Mouse (Mus musculus): ENCODE results near the gene Dek. TPM values are rescaled to one million over a fixed set of nuclear protein-coding genes. Genes with fewer than 3 reads are reported as not detected.

Gene Dek
- polyA plus RNA-seq, 1 experiment from 2014 or later = 254 TPM

GRCm38 (mm10) chr13:47104856-47105541 lies 1.0 kb downstream of the Dek start:
- under 1% methylated on average over 25 of the region's 25 CpGs for WGBS
- H3K4me3 ChIP-seq = peak overlapping the region; percentile 90
- peak overlapping the region; percentile 96 for H3K9ac ChIP-seq

DNA sequence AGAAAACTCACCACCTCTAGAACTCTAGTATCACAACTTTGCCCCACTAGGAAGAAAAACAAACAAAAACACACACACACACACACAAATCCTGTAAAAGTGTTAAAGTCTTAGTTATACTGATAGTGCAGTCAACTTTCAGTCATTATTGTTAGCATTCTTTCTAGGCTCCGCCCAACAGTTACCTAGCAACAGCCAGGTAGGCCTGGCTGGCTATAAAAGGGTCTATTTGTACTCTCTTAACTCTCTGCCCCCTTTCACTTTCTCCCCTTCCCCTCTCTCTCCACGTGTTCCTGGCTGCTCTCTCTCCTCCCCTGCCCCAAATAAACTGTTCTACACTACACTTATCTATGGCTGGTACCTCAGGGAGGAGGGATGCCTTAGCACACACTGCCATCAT lies 1.9 kb downstream of the Dek start:
- Histone ChIP-seq H3K36me3 (peaks cover 10% of the 10 kb centered on the region), H3K4me1 (peaks cover 20% of the 10 kb centered on the region), H3K4me2 (replicated peaks) (peak overlapping the region; percentile 80), H3K9me3 (replicated peaks) (no peaks in the 10 kb centered on the region), H3K4me3 (peak overlapping the region; percentile 90), H3K27me3 (0 out of 2 replicates have a peak, but pooled peaks cover 5% of the 10 kb centered on the region), H3K9ac (peak overlapping the region; percentile 28; the same call in 1 of the 2 replicates), H3K27ac (no peak overlapping the region)
- WGBS = 18% methylated on average over 2 of the region's 2 CpGs
- ATAC-seq (ENCODE audit: low FRiP score) = no peak

More at GRCm38 (mm10) chr13:47104856-47105541, 1.0 kb downstream of the Dek start:
- peaks cover 20% of the 10 kb centered on the region for H3K4me1 ChIP-seq
- H3K36me3 ChIP-seq = peaks cover 7% of the 10 kb centered on the region; the same call in 1 of the 2 replicates
- H3K9me3 ChIP-seq (replicated peaks) = no peaks in the 10 kb centered on the region
- H3K27me3 ChIP-seq = 0 out of 2 replicates have a peak, but pooled peaks cover 5% of the 10 kb centered on the region
- H3K4me2 ChIP-seq (replicated peaks) = peak overlapping the region; percentile 80
- ATAC-seq (ENCODE audit: low FRiP score) = no peak
- peak overlapping the region; percentile 100 for H3K27ac ChIP-seq

DNA sequence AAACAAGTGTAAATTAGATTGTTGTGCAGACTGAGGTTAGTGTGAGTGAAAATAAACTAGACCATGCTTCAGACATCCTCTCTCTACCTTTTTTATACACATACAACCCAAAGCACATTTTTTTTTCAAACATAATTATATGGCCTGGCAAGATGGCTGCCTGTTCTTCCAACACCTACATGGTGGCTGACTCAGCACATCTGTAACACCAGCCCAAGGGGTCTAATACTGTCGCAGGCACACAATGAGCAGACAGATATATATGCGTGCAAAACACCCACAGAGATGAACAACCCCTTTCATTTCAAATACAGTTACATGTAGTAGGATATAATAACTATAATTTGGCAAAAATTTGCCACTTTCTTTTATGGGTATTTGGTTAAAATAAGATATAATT lies 5.4 kb downstream of the Dek start:
- Histone ChIP-seq H3K9me3 (replicated peaks) (no peaks in the 10 kb centered on the region), H3K4me3 (no peak overlapping the region), H3K4me1 (peaks cover 16% of the 10 kb centered on the region), H3K27me3 (no peaks in the 10 kb centered on the region), H3K9ac (no peak overlapping the region), H3K4me2 (replicated peaks) (no peak overlapping the region), H3K27ac (no peak overlapping the region), H3K36me3 (peaks cover 29% of the 10 kb centered on the region)
- ATAC-seq (ENCODE audit: low FRiP score) = no peak
- 85% methylated on average over 2 of the region's 2 CpGs for WGBS

DNA sequence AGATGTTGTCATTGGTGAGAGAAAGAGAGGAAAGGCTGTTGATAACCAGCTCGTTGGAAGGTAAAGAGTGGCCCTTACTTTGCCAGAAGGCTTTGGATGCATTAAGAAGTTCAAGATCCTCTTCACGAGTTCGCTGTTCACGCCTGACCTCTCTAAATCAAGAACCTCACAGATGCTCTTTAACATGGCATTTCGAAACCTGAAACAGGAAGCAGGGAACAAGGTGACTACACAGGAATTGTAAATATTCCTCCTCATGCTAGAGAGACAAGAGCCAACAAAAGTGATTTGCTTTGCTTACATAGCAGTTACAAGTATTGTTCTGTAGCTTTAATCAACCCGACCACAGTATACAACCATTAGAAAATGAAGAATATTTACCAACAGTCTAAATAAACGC lies 6.7 kb downstream of the Dek start:
- Histone ChIP-seq H3K4me3 (no peak overlapping the region), H3K36me3 (peaks cover 31% of the 10 kb centered on the region), H3K4me1 (peaks cover 14% of the 10 kb centered on the region), H3K9ac (no peak overlapping the region), H3K27me3 (no peaks in the 10 kb centered on the region), H3K4me2 (replicated peaks) (no peak overlapping the region), H3K9me3 (replicated peaks) (no peaks in the 10 kb centered on the region), H3K27ac (no peak overlapping the region)
- no peak for ATAC-seq (ENCODE audit: low FRiP score)
- WGBS = 88% methylated on average over 7 of the region's 7 CpGs

DNA sequence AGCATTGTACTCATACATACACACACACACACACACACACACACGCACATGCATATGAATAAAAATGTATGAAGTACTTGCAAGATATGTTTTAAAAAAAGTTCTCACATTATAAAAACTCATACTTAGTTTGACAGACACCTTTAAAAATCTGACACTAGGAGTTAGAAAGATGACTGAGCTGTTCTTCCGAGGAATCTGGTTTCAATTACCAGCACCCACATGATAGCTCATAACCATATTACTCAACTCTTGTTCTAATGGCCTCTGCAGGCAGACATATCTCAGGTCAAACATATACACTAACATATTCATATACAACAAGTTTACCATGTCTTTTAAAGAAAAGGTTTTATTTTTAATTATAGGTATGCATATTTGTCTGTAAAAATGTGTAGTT lies 9.4 kb downstream of the Dek start:
- WGBS = 93% methylated on average over 2 of the region's 2 CpGs
- no peak overlapping the region for H3K4me3 ChIP-seq
- no peaks in the 10 kb centered on the region for H3K9me3 ChIP-seq (replicated peaks)
- H3K4me2 ChIP-seq (replicated peaks) = no peak overlapping the region
- no peak for ATAC-seq (ENCODE audit: low FRiP score)
- no peaks in the 10 kb centered on the region for H3K27me3 ChIP-seq
- H3K27ac ChIP-seq = no peak overlapping the region
- H3K9ac ChIP-seq = no peak overlapping the region
- no peaks in the 10 kb centered on the region for H3K4me1 ChIP-seq
- peaks cover 33% of the 10 kb centered on the region for H3K36me3 ChIP-seq

- no peaks in the 10 kb centered on the region for H3K9me3 ChIP-seq (replicated peaks)
- no peaks in the 10 kb centered on the region for H3K27me3 ChIP-seq
- peaks cover 31% of the 10 kb centered on the region; the same call in 1 of the 2 replicates for H3K36me3 ChIP-seq
- no peaks in the 10 kb centered on the region for H3K4me1 ChIP-seq
- no peak overlapping the region for H3K4me3 ChIP-seq
- H3K9ac ChIP-seq = no peak overlapping the region
- H3K4me2 ChIP-seq (replicated peaks) = no peak overlapping the region
- no peak overlapping the region for H3K27ac ChIP-seq
- ATAC-seq (ENCODE audit: low FRiP score) = no peak
- 82% methylated on average over 2 of the region's 2 CpGs for WGBS
Observed at GRCm38 (mm10) chr13:47093791-47094190, 12.2 kb downstream of the Dek start.

DNA sequence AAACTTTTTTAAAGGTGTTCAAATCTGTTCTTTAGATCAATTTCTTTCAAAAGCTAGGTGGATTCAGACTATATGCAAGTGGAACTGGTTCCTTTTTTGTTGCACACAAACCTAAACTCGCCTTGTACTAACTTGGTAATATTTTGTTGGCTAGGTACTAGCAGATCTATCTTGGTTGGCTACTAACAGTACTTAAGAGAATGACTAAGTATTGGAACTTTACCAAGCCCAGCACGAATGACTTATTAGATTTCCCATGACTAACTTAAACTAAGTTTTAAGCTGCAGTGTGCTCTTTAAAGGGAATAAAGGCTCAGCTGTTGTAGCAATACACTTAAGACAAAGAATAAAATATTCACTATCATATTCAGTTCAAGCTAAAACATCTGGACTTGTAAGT lies 16.7 kb downstream of the Dek start:
- Histone ChIP-seq H3K27ac (no peak overlapping the region), H3K36me3 (peaks cover 28% of the 10 kb centered on the region), H3K9ac (no peak overlapping the region), H3K4me1 (no peaks in the 10 kb centered on the region), H3K4me3 (no peak overlapping the region), H3K4me2 (replicated peaks) (no peak overlapping the region), H3K27me3 (no peaks in the 10 kb centered on the region), H3K9me3 (replicated peaks) (no peaks in the 10 kb centered on the region)
- ATAC-seq (ENCODE audit: low FRiP score) = no peak
- 92% methylated on average over 2 of the region's 2 CpGs for WGBS

DNA sequence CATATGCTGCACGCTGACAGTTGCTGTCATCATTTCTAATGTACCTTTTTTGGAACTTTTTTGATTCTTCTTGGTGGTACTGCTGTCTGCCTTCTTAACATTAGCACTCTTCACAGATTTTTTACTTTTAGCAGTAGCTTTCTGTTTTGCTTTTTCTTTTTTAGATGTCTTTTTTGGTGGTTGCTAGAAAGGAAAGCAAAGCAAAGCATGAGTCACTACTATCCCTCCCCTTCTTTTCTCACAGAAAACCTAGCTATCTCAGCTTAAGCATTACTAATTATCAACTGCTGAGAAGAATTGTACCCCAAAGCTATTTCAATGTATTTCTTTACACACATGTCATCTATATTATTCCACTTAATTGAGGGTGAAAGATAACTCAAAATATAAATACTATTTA lies 17.6 kb downstream of the Dek start:
- Histone ChIP-seq H3K4me1 (no peaks in the 10 kb centered on the region), H3K9ac (no peak overlapping the region), H3K9me3 (replicated peaks) (no peaks in the 10 kb centered on the region), H3K4me3 (no peak overlapping the region), H3K27me3 (no peaks in the 10 kb centered on the region), H3K27ac (no peak overlapping the region), H3K36me3 (peaks cover 26% of the 10 kb centered on the region), H3K4me2 (replicated peaks) (no peak overlapping the region)
- WGBS = 95% methylated on average over 1 of the region's 1 CpGs
- ATAC-seq (ENCODE audit: low FRiP score) = no peak

DNA sequence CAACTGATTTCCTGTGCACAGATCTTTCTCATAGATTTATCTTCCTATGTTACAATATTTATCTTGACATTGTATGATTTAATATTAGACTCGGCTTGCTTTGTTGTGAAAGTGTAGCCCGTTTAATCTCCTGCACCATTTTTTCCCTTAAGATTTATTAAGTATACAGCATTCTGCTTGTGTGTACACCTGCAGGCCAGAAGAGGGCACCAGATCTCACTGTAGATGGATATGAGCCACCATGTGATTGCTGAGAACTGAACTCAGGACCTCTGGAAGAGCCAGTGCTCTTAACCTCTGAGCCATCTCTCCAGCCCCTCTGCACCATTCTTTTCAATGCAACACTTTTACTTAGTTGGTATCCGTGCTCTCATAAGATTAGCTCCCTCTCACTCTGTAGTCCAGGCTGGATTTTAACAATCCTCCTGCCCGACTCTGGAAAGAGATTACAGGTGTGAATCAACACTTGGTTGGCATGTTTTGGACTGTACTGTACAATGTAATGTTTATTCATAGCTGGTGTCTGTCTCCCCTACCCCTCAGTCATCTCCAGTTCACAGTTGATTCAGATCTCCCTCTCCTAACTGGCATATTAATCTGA lies 25.0 kb downstream of the Dek start:
- no peak for ATAC-seq (ENCODE audit: low FRiP score)
- Histone ChIP-seq H3K9ac (no peak overlapping the region), H3K4me1 (no peaks in the 10 kb centered on the region), H3K9me3 (replicated peaks) (no peaks in the 10 kb centered on the region), H3K4me2 (replicated peaks) (no peak overlapping the region), H3K27ac (no peak overlapping the region), H3K27me3 (no peaks in the 10 kb centered on the region), H3K4me3 (no peak overlapping the region), H3K36me3 (peaks cover 60% of the 10 kb centered on the region)
- WGBS = 86% methylated on average over 4 of the region's 4 CpGs

GRCm38 (mm10) chr13:47078799-47079198 lies 27.2 kb downstream of the Dek start:
- WGBS = 79% methylated on average over 5 of the region's 5 CpGs
- Histone ChIP-seq H3K4me2 (replicated peaks) (no peak overlapping the region), H3K4me1 (no peaks in the 10 kb centered on the region), H3K27ac (no peak overlapping the region), H3K9me3 (replicated peaks) (no peaks in the 10 kb centered on the region), H3K27me3 (no peaks in the 10 kb centered on the region), H3K4me3 (no peak overlapping the region), H3K36me3 (peaks cover 68% of the 10 kb centered on the region), H3K9ac (no peak overlapping the region)
- ATAC-seq (ENCODE audit: low FRiP score) = no peak

GRCm38 (mm10) chr13:47077367-47077766 lies 28.6 kb downstream of the Dek start:
- H3K27ac ChIP-seq = no peak overlapping the region
- ATAC-seq (ENCODE audit: low FRiP score) = no peak
- no peaks in the 10 kb centered on the region for H3K9me3 ChIP-seq (replicated peaks)
- no peaks in the 10 kb centered on the region for H3K4me1 ChIP-seq
- H3K27me3 ChIP-seq = no peaks in the 10 kb centered on the region
- H3K36me3 ChIP-seq = peaks cover 72% of the 10 kb centered on the region
- H3K4me2 ChIP-seq (replicated peaks) = no peak overlapping the region
- no peak overlapping the region for H3K9ac ChIP-seq
- H3K4me3 ChIP-seq = no peak overlapping the region

GRCm38 (mm10) chr13:47076156-47076555 lies 29.8 kb downstream of the Dek start:
- no peak for ATAC-seq (ENCODE audit: low FRiP score)
- H3K27ac ChIP-seq = no peak overlapping the region
- WGBS = 90% methylated on average over 5 of the region's 5 CpGs
- H3K27me3 ChIP-seq = no peaks in the 10 kb centered on the region
- no peaks in the 10 kb centered on the region for H3K9me3 ChIP-seq (replicated peaks)
- H3K36me3 ChIP-seq = peaks cover 74% of the 10 kb centered on the region
- no peak overlapping the region for H3K4me3 ChIP-seq
- H3K4me2 ChIP-seq (replicated peaks) = no peak overlapping the region
- no peak overlapping the region for H3K9ac ChIP-seq
- no peaks in the 10 kb centered on the region for H3K4me1 ChIP-seq

DNA sequence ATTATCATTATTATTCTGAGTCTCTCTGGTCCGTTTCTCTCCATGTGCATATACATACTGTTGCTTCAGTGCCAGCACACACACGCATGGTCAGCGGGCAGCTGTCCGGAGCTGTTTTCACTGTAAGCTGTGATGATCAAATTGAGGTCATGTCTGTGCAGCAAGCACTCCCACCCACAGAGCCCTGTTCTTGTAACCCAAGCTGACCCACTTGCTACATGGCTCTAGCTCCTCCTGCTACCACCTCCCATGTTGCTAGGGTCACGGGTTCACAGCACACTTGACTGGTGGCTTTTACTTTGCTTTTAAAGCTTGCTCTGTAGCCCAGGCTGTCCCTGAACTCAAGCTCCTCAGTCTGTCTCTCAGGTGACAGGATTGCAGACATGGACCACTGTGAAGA lies 33.5 kb downstream of the Dek start:
- Histone ChIP-seq H3K9ac (no peak overlapping the region), H3K36me3 (peaks cover 51% of the 10 kb centered on the region), H3K27ac (no peak overlapping the region), H3K9me3 (replicated peaks) (no peaks in the 10 kb centered on the region), H3K4me2 (replicated peaks) (no peak overlapping the region), H3K4me3 (no peak overlapping the region), H3K27me3 (no peaks in the 10 kb centered on the region), H3K4me1 (no peaks in the 10 kb centered on the region)
- 89% methylated on average over 5 of the region's 5 CpGs for WGBS
- no peak for ATAC-seq (ENCODE audit: low FRiP score)

Measured in hindbrain, embryonic 12.5 days (tissue).